Mouse (Mus musculus) cerebellum, adult 2 months (tissue): ENCODE data around the gene Heyl.

Experiments used
- CTCF ChIP-seq: fragments of 200-500 bp; IDR thresholded peaks from 2 replicates; pipeline ENCODE4 v1.5.1; 2011; ENCODE audit warnings: low read depth, mild to moderate bottlenecking, control low read depth, low read length, moderate library complexity, borderline replicate concordance; ENCODE audit not compliant: insufficient read depth
- POLR2A ChIP-seq: fragments of 200-500 bp; IDR thresholded peaks from 2 replicates; pipeline ENCODE4 v1.6.1; 2011; ENCODE audit warnings: low read length, control low read depth, borderline replicate concordance; ENCODE audit not compliant: insufficient read depth

GRCm38 (mm10) chr4:123220637-123221036 is 12.7 kb upstream of the Heyl start:
- TF ChIP-seq CTCF (no peak), POLR2A (no peak)
